Mouse (Mus musculus) testis, adult 2 months (tissue): ENCODE data around the gene Atg2b. TPM values are rescaled to one million over a fixed set of nuclear protein-coding genes. Genes with fewer than 3 reads are reported as not detected.

Experiments used
- H3K27ac ChIP-seq: fragments of 200-500 bp; 2 replicates; pipeline ENCODE4 v1.5.1; 2012; ENCODE audit warnings: low read depth, low read length; ENCODE audit not compliant: control insufficient read depth, insufficient read depth
- H3K27me3 ChIP-seq: fragments of 200-500 bp; 2 replicates; pipeline ENCODE4 v1.6.1; 2012; ENCODE audit warnings: mild to moderate bottlenecking, low read length, moderate library complexity; ENCODE audit not compliant: control insufficient read depth, insufficient read depth
- H3K36me3 ChIP-seq: fragments of 200-500 bp; 2 replicates; pipeline ENCODE4 v1.6.1; 2012; ENCODE audit warnings: mild to moderate bottlenecking, low read length; ENCODE audit not compliant: control insufficient read depth, insufficient read depth
- H3K4me1 ChIP-seq: fragments of 200-500 bp; 2 replicates; pipeline ENCODE4 v1.6.1; 2012; ENCODE audit warnings: low read length; ENCODE audit not compliant: control insufficient read depth, insufficient read depth
- H3K4me3 ChIP-seq: fragments of 200-500 bp; 2 replicates; pipeline ENCODE4 v1.5.1; 2012; ENCODE audit warnings: low read depth, mild to moderate bottlenecking, low read length, moderate library complexity, mixed read lengths; ENCODE audit not compliant: control insufficient read depth
- CTCF ChIP-seq: fragments of 200-500 bp; IDR thresholded peaks from 2 replicates; pipeline ENCODE4 v1.5.1; 2012; ENCODE audit warnings: low read depth, mild to moderate bottlenecking, inconsistent platforms, low read length, moderate library complexity; ENCODE audit not compliant: control insufficient read depth, insufficient read depth, insufficient replicate concordance
- POLR2A ChIP-seq: fragments of 200-500 bp; IDR thresholded peaks from 2 replicates; pipeline ENCODE4 v1.6.1; 2012; ENCODE audit warnings: low read depth, mild to moderate bottlenecking, inconsistent platforms, low read length, moderate library complexity; ENCODE audit not compliant: control insufficient read depth
- polyA plus RNA-seq: library from polyadenylated mRNA; depleted of rRNA; stranded (reverse); fragments of >200 nt; gene quantifications from 2 replicates; pipeline ENCODE4 v1.2.3, GENCODE M21; 2012

Gene Atg2b
- polyA plus RNA-seq, 1 experiment = 23.2 TPM

GRCm38 (mm10) chr12:105678762-105679161 lies 6.2 kb downstream of the Atg2b start:
- H3K4me1 ChIP-seq = no peaks in the 10 kb centered on the region; the same call in 1 of the 2 replicates
- no peaks in the 10 kb centered on the region for H3K27me3 ChIP-seq
- H3K36me3 ChIP-seq = peaks cover 1% of the 10 kb centered on the region; the same call in 1 of the 2 replicates
- no peak overlapping the region for H3K27ac ChIP-seq
- peak overlapping the region; percentile 16; the same call in 1 of the 2 replicates for H3K4me3 ChIP-seq
- TF ChIP-seq POLR2A (no peak), CTCF (no peak)

GRCm38 (mm10) chr12:105678211-105678610 lies 6.8 kb downstream of the Atg2b start:
- Histone ChIP-seq H3K36me3 (peaks cover 3% of the 10 kb centered on the region), H3K27ac (no peak overlapping the region)
- TF ChIP-seq POLR2A (no peak; the same call in 1 of the 2 replicates), CTCF (no peak)

GRCm38 (mm10) chr12:105676274-105676673 lies 8.7 kb downstream of the Atg2b start:
- no peak overlapping the region for H3K4me3 ChIP-seq
- no peaks in the 10 kb centered on the region for H3K27me3 ChIP-seq
- H3K36me3 ChIP-seq = peaks cover 3% of the 10 kb centered on the region
- H3K27ac ChIP-seq = no peak overlapping the region
- H3K4me1 ChIP-seq = no peaks in the 10 kb centered on the region; the same call in 1 of the 2 replicates
- TF ChIP-seq CTCF (no peak), POLR2A (no peak)

More at GRCm38 (mm10) chr12:105678211-105678610, 6.8 kb downstream of the Atg2b start:
- no peaks in the 10 kb centered on the region for H3K27me3 ChIP-seq
- H3K4me3 ChIP-seq = peak overlapping the region; percentile 49; the same call in 1 of the 2 replicates
- H3K4me1 ChIP-seq = no peaks in the 10 kb centered on the region; the same call in 1 of the 2 replicates

GRCm38 (mm10) chr12:105655850-105656249 lies 29.2 kb downstream of the Atg2b start:
- no peak overlapping the region for H3K27ac ChIP-seq
- H3K4me1 ChIP-seq = no peaks in the 10 kb centered on the region
- peaks cover 4% of the 10 kb centered on the region for H3K36me3 ChIP-seq
- no peak for TF ChIP-seq CTCF
- no peak for TF ChIP-seq POLR2A
- H3K27me3 ChIP-seq = no peaks in the 10 kb centered on the region
- H3K4me3 ChIP-seq = no peak overlapping the region

DNA sequence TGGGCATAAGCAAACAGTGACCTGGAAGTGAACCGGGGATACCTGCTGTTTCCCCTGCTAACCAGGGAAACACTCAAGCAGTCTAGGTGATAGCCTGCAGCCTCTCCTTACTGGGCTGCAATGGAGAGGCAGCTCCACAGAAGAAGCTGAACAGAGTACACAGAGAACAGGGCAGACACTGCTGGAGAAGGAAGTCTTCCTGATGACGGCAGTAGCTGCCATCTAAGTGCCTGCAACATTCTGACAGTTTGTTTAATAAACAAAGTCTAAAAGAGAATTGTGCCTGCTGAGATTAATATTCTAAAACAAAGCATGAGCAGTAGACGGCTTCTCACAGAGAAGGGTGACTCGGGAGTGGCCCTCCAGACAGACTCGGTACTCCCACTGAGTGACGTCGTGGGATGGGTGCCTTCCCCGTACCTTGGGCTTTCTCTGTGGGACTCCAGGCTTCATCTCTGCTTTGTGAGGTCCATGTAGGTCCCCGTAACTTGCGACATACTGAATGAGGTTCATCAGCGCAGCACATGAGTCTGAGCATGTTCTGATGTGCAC lies 42.2 kb downstream of the Atg2b start:
- TF ChIP-seq POLR2A (no peak), CTCF (no peak)
- H3K27ac ChIP-seq = no peak overlapping the region
- peaks cover 9% of the 10 kb centered on the region; the same call in 1 of the 2 replicates for H3K36me3 ChIP-seq
- H3K4me3 ChIP-seq = peak overlapping the region; percentile 5; the same call in 1 of the 2 replicates
- H3K27me3 ChIP-seq = no peaks in the 10 kb centered on the region
- H3K4me1 ChIP-seq = no peaks in the 10 kb centered on the region

DNA sequence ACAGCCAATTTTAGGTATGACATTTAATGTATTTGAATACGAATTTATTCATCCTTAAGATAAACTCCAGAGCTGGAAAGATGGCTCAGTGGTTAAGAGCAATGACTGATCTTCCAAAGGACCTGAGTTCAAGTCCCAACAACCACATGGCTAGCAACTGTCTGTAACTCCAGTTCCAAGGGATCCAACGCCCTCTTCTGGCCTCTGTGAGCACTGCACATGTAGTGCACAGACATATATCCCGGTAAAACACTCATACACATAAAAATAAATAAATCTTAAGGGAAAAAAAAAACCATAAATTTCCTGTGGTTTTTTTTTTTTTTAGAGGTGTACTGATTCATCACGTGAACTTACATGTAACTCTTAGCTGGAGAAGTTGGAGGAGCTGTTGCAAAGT lies 47.5 kb downstream of the Atg2b start:
- Histone ChIP-seq H3K4me1 (no peaks in the 10 kb centered on the region), H3K27ac (no peak overlapping the region), H3K4me3 (no peak overlapping the region), H3K27me3 (no peaks in the 10 kb centered on the region), H3K36me3 (peaks cover 10% of the 10 kb centered on the region)
- TF ChIP-seq POLR2A = no peak
- TF ChIP-seq CTCF = no peak; the same call in 1 of the 2 replicates

DNA sequence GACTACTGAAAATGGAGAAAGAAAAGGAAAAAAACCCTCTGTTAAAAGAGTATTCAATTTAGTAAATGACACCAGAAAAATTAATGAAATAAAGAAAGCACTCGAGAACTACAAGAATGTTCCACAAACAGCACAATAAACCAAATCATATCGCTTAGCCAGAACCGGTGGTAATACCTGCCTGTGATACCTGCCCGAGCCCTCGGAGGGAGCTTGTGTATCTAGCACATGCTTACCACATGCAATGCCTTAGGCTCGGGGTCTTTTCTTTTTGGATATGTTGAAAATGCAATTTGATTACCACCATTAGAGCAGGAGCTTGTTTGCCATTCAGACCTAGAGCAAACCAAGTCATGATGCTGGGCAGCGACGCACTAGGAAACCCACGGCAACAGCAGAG lies 48.5 kb downstream of the Atg2b start:
- Histone ChIP-seq H3K36me3 (peaks cover 10% of the 10 kb centered on the region), H3K27ac (no peak overlapping the region), H3K4me1 (no peaks in the 10 kb centered on the region), H3K27me3 (no peaks in the 10 kb centered on the region), H3K4me3 (no peak overlapping the region)
- TF ChIP-seq CTCF (no peak), POLR2A (no peak)
